Mouse (Mus musculus): Measurements from ENCODE around the gene P2rx1. TPM values are rescaled to one million over a fixed set of nuclear protein-coding genes. Genes with fewer than 3 reads are reported as not detected.

P2rx1 gene
- polyA plus RNA-seq, 1 experiment = 0.12 TPM

GRCm38 (mm10) chr11:73014831-73015344, 16.0 kb downstream of the P2rx1 start:
- no peaks in the 10 kb centered on the region for H3K9me3 ChIP-seq (ENCODE audit: control insufficient read depth, low read length)
- H3K27me3 ChIP-seq (ENCODE audit: control insufficient read depth) = peaks cover 35% of the 10 kb centered on the region
- no peak overlapping the region for H3K4me3 ChIP-seq (replicated peaks)
- H3K4me1 ChIP-seq (ENCODE audit: control insufficient read depth) = peaks cover 18% of the 10 kb centered on the region
- no peak for TF ChIP-seq TAL1 (IDR thresholded peaks at IDR 0.05; ENCODE audit: low read length)
- TF ChIP-seq GATA1 (IDR thresholded peaks at IDR 0.05; ENCODE audit: low read length) = no peak
- H3K36me3 ChIP-seq (ENCODE audit: control insufficient read depth) = no peaks in the 10 kb centered on the region

- no peak overlapping the region for H3K4me3 ChIP-seq (replicated peaks)
- peaks cover 40% of the 10 kb centered on the region for H3K27me3 ChIP-seq (ENCODE audit: control insufficient read depth)
- no peak for TF ChIP-seq TAL1 (IDR thresholded peaks at IDR 0.05; ENCODE audit: low read length)
- no peak for TF ChIP-seq GATA1 (IDR thresholded peaks at IDR 0.05; ENCODE audit: low read length)
- no peaks in the 10 kb centered on the region for H3K36me3 ChIP-seq (ENCODE audit: control insufficient read depth)
- peaks cover 18% of the 10 kb centered on the region for H3K4me1 ChIP-seq (ENCODE audit: control insufficient read depth)
- no peaks in the 10 kb centered on the region for H3K9me3 ChIP-seq (ENCODE audit: control insufficient read depth, low read length)
Observed at GRCm38 (mm10) chr11:73015391-73016102, 16.6 kb downstream of the P2rx1 start.

GRCm38 (mm10) chr11:73016103-73016420, 17.2 kb downstream of the P2rx1 start:
- Histone ChIP-seq H3K4me1 (ENCODE audit: control insufficient read depth) (peaks cover 18% of the 10 kb centered on the region), H3K4me3 (replicated peaks) (no peak overlapping the region), H3K27me3 (ENCODE audit: control insufficient read depth) (peaks cover 45% of the 10 kb centered on the region), H3K9me3 (ENCODE audit: control insufficient read depth, low read length) (no peaks in the 10 kb centered on the region), H3K36me3 (ENCODE audit: control insufficient read depth) (no peaks in the 10 kb centered on the region)
- TF ChIP-seq TAL1 (IDR thresholded peaks at IDR 0.05; ENCODE audit: low read length) (no peak), GATA1 (IDR thresholded peaks at IDR 0.05; ENCODE audit: low read length) (no peak)

- H3K4me3 ChIP-seq (replicated peaks) = peak within 1 kb of the TSS; percentile 61
- TF ChIP-seq TAL1 (IDR thresholded peaks at IDR 0.05; ENCODE audit: low read length) (no peak), GATA1 (IDR thresholded peaks at IDR 0.05; ENCODE audit: low read length) (no peak)
- H3K4me1 ChIP-seq (ENCODE audit: control insufficient read depth) = peaks cover 18% of the 10 kb centered on the region
- no peaks in the 10 kb centered on the region for H3K9me3 ChIP-seq (ENCODE audit: control insufficient read depth, low read length)
- H3K27me3 ChIP-seq (ENCODE audit: control insufficient read depth) = peaks cover 55% of the 10 kb centered on the region
- no peaks in the 10 kb centered on the region for H3K36me3 ChIP-seq (ENCODE audit: control insufficient read depth)
Observed at GRCm38 (mm10) chr11:73018471-73019146, 19.7 kb downstream of the P2rx1 start, which contains the start of gene Camkk1. Gene Camkk1, plus strand, starts transcription at chr11:73019008.

- Histone ChIP-seq H3K4me3 (replicated peaks) (peak overlapping the region; percentile 61), H3K4me1 (ENCODE audit: control insufficient read depth) (peaks cover 19% of the 10 kb centered on the region), H3K9me3 (ENCODE audit: control insufficient read depth, low read length) (no peaks in the 10 kb centered on the region), H3K27me3 (ENCODE audit: control insufficient read depth) (peaks cover 55% of the 10 kb centered on the region), H3K36me3 (ENCODE audit: control insufficient read depth) (no peaks in the 10 kb centered on the region)
- TF ChIP-seq TAL1 (IDR thresholded peaks at IDR 0.05; ENCODE audit: low read length) (no peak), GATA1 (IDR thresholded peaks at IDR 0.05; ENCODE audit: low read length) (no peak)
Observed at GRCm38 (mm10) chr11:73019147-73019795, 20.4 kb downstream of the P2rx1 start.

- H3K4me3 ChIP-seq (replicated peaks) = no peak overlapping the region
- no peaks in the 10 kb centered on the region for H3K9me3 ChIP-seq (ENCODE audit: control insufficient read depth, low read length)
- peaks cover 52% of the 10 kb centered on the region for H3K27me3 ChIP-seq (ENCODE audit: control insufficient read depth)
- H3K36me3 ChIP-seq (ENCODE audit: control insufficient read depth) = no peaks in the 10 kb centered on the region
- no peak for TF ChIP-seq GATA1 (IDR thresholded peaks at IDR 0.05; ENCODE audit: low read length)
- TF ChIP-seq TAL1 (IDR thresholded peaks at IDR 0.05; ENCODE audit: low read length) = no peak
- H3K4me1 ChIP-seq (ENCODE audit: control insufficient read depth) = peaks cover 26% of the 10 kb centered on the region
Observed at GRCm38 (mm10) chr11:73020953-73021800, 22.3 kb downstream of the P2rx1 start.

GRCm38 (mm10) chr11:73023099-73023498, 24.2 kb downstream of the P2rx1 start:
- Histone ChIP-seq H3K9me3 (ENCODE audit: control insufficient read depth, low read length) (no peaks in the 10 kb centered on the region), H3K27me3 (ENCODE audit: control insufficient read depth) (peaks cover 39% of the 10 kb centered on the region), H3K36me3 (ENCODE audit: control insufficient read depth) (no peaks in the 10 kb centered on the region), H3K4me3 (replicated peaks) (no peak overlapping the region), H3K4me1 (ENCODE audit: control insufficient read depth) (peaks cover 26% of the 10 kb centered on the region)
- no peak for TF ChIP-seq GATA1 (IDR thresholded peaks at IDR 0.05; ENCODE audit: low read length)
- no peak for TF ChIP-seq TAL1 (IDR thresholded peaks at IDR 0.05; ENCODE audit: low read length)

- Histone ChIP-seq H3K9me3 (ENCODE audit: control insufficient read depth, low read length) (no peaks in the 10 kb centered on the region), H3K36me3 (ENCODE audit: control insufficient read depth) (no peaks in the 10 kb centered on the region), H3K27me3 (ENCODE audit: control insufficient read depth) (peaks cover 32% of the 10 kb centered on the region), H3K4me1 (ENCODE audit: control insufficient read depth) (peaks cover 19% of the 10 kb centered on the region), H3K4me3 (replicated peaks) (no peak overlapping the region)
- TF ChIP-seq TAL1 (IDR thresholded peaks at IDR 0.05; ENCODE audit: low read length) = no peak
- no peak for TF ChIP-seq GATA1 (IDR thresholded peaks at IDR 0.05; ENCODE audit: low read length)
Observed at GRCm38 (mm10) chr11:73023827-73024226, 24.9 kb downstream of the P2rx1 start.

All from erythroblast, embryonic 14.5 days (primary cell).